In genomic region chr13:9983293-9983692, GRCm38 (mm10) we compare ENCODE assay signal across 22 mouse cellular contexts.
"Had no signal": no experiment of that assay in that cellular context is flagged by ENCODE, and none has a peak within 500 bp of the region (broad histone marks: within the 10 kb centered on the region; RNA-seq: fewer than 3 reads in every experiment).

No protein-coding gene starts in this region.

- H3K4me2 ChIP-seq: limb, embryonic 13.5 days; liver, embryonic 12.5 days; liver, embryonic 15.5 days; lung, embryonic 15.5 days; midbrain, embryonic 12.5 days; midbrain, embryonic 15.5 days; neural tube, embryonic 12.5 days; neural tube, embryonic 15.5 days; stomach, embryonic 15.5 days had no signal

- H3K4me3 ChIP-seq: limb, embryonic 10.5 days; limb, embryonic 13.5 days; liver, embryonic 12.5 days; liver, embryonic 15.5 days; lung, embryonic 15.5 days; midbrain, embryonic 12.5 days; midbrain, embryonic 15.5 days; neural tube, embryonic 12.5 days; neural tube, embryonic 15.5 days; stomach, embryonic 15.5 days had no signal

- H3K9ac ChIP-seq: limb, embryonic 13.5 days; liver, embryonic 12.5 days; liver, embryonic 15.5 days; lung, embryonic 15.5 days; midbrain, embryonic 12.5 days; midbrain, embryonic 15.5 days; neural tube, embryonic 12.5 days; neural tube, embryonic 15.5 days; stomach, embryonic 15.5 days had no signal

- DNase-seq: kidney, adult 11 months; kidney, adult 9 months; kidney, postnatal 14 days; layer of hippocampus, adult 9-11 months; liver; lung, adult 18-20 months; lung, postnatal 10 days; lung, postnatal 36 days; right cerebral cortex, adult 18-20 months; right cerebral cortex, postnatal 25 days; spleen, adult 18-20 months; thymus, postnatal 25 days had no signal

- H3K27me3 ChIP-seq: limb, embryonic 13.5 days; liver, embryonic 12.5 days; liver, embryonic 15.5 days; lung, embryonic 15.5 days; midbrain, embryonic 12.5 days; midbrain, embryonic 15.5 days; neural tube, embryonic 12.5 days; neural tube, embryonic 15.5 days; stomach, embryonic 15.5 days had no signal

- ATAC-seq: liver, embryonic 12.5 days; midbrain, embryonic 15.5 days had no signal

- H3K4me1 ChIP-seq: limb, embryonic 10.5 days; limb, embryonic 13.5 days; liver, embryonic 12.5 days; liver, embryonic 15.5 days; lung, embryonic 15.5 days; midbrain, embryonic 12.5 days; midbrain, embryonic 15.5 days; neural tube, embryonic 12.5 days; stomach, embryonic 15.5 days had no signal

- H3K27ac ChIP-seq: limb, embryonic 10.5 days; limb, embryonic 13.5 days; liver, embryonic 12.5 days; liver, embryonic 15.5 days; lung, embryonic 15.5 days; midbrain, embryonic 12.5 days; midbrain, embryonic 15.5 days; neural tube, embryonic 12.5 days; neural tube, embryonic 15.5 days; stomach, embryonic 15.5 days had no signal

- H3K9me3 ChIP-seq: limb, embryonic 10.5 days; limb, embryonic 13.5 days; liver, embryonic 12.5 days; liver, embryonic 15.5 days; lung, embryonic 15.5 days; midbrain, embryonic 12.5 days; midbrain, embryonic 15.5 days; neural tube, embryonic 12.5 days; neural tube, embryonic 15.5 days; stomach, embryonic 15.5 days had no signal

- H3K36me3 ChIP-seq: limb, embryonic 10.5 days; limb, embryonic 13.5 days; liver, embryonic 12.5 days; liver, embryonic 15.5 days; lung, embryonic 15.5 days; midbrain, embryonic 12.5 days; midbrain, embryonic 15.5 days; neural tube, embryonic 12.5 days; neural tube, embryonic 15.5 days; stomach, embryonic 15.5 days had no signal
